Mouse (Mus musculus) CH12.LX (cell line): ENCODE measurements at regions not wholly inside any gene's neighbourhood (a gene's known extent, or its start where the extent isn't known, plus 50 kb on each side); places are given as distances from the start of the nearest gene placed in this dataset.

ENCODE experiments used
- DNase-seq: peaks from one replicate; pipeline ENCODE4 v3.0.0-alpha.2; 2013; ENCODE audit errors: extremely low read depth
- H3K27ac ChIP-seq: 2 replicates; pipeline ENCODE4 v1.5.1; 2012; ENCODE audit warnings: low read depth, mild to moderate bottlenecking, control low read depth, moderate library complexity; ENCODE audit not compliant: insufficient read depth
- H3K27me3 ChIP-seq: replicated peaks from 2 replicates; pipeline ENCODE3; 2012; ENCODE audit warnings: inconsistent platforms
- H3K36me3 ChIP-seq, 2 experiments: replicated peaks in 1 of 2; 2 replicates each; pipeline versions ENCODE3 to v1.6.1; 2012; ENCODE audit warnings: inconsistent platforms in 1 of 2, low read length in 1 of 2, mild to moderate bottlenecking in 1 of 2, mixed read lengths in 1 of 2, moderate library complexity in 1 of 2; ENCODE audit not compliant: control insufficient read depth in 1 of 2, insufficient read depth in 1 of 2
- H3K4me1 ChIP-seq, 2 experiments: 2 replicates each; pipeline ENCODE4 v1.6.1; 2012; ENCODE audit warnings: inconsistent platforms in 1 of 2, moderate library complexity in 1 of 2; ENCODE audit not compliant: insufficient read depth in 2 of 2, control insufficient read depth in 1 of 2
- H3K4me2 ChIP-seq: 2 replicates; pipeline ENCODE4 v1.6.1; 2012; ENCODE audit warnings: low read depth, mild to moderate bottlenecking, control low read depth; ENCODE audit not compliant: poor library complexity, insufficient read depth, severe bottlenecking
- H3K4me3 ChIP-seq, 3 experiments: fragments of 150-350 bp in 1 of 3; sonication (generic) in 1 of 3; replicated peaks in 1 of 3; 2 replicates each; pipeline versions ENCODE3 to v1.5.1; 2011 to 2012; ENCODE audit warnings: low read depth in 2 of 3, low read length in 2 of 3, mild to moderate bottlenecking in 2 of 3, moderate library complexity in 2 of 3, control low read depth in 1 of 3, improper control_type of control experiment in 1 of 3, inconsistent platforms in 1 of 3, mixed read lengths in 1 of 3; ENCODE audit not compliant: poor library complexity in 1 of 3
- H3K79me2 ChIP-seq: replicated peaks from 2 replicates; pipeline ENCODE4 v1.6.1; 2012; ENCODE audit warnings: mild to moderate bottlenecking, moderate library complexity; ENCODE audit not compliant: control insufficient read depth, poor library complexity, insufficient read depth, severe bottlenecking; ENCODE audit errors: extremely low read depth
- H3K9ac ChIP-seq: 2 replicates; pipeline ENCODE4 v1.6.1; 2012; ENCODE audit warnings: low read depth, mild to moderate bottlenecking, control low read depth, moderate library complexity; ENCODE audit not compliant: insufficient read depth
- H3K9me3 ChIP-seq: replicated peaks from 2 replicates; pipeline ENCODE3; 2012; ENCODE audit warnings: low read length, inconsistent platforms, mixed read lengths
- BHLHE40 ChIP-seq: IDR thresholded peaks from 2 replicates; pipeline ENCODE4 v1.6.1; 2011; ENCODE audit warnings: mild to moderate bottlenecking, low read depth, low read length, improper control_type of control experiment
- CHD1 ChIP-seq: IDR thresholded peaks from 2 replicates; pipeline ENCODE4 v1.6.1; 2012; ENCODE audit warnings: low read depth, low read length, improper control_type of control experiment, inconsistent platforms
- JUN ChIP-seq: IDR thresholded peaks from 2 replicates; pipeline ENCODE4 v1.6.1; 2011; ENCODE audit warnings: low read depth, mild to moderate bottlenecking, low read length, improper control_type of control experiment, moderate library complexity; ENCODE audit not compliant: insufficient read depth
- JUND ChIP-seq: conservative IDR thresholded peaks from 2 replicates; pipeline ENCODE4 v1.6.1; 2011; ENCODE audit warnings: low read depth, low read length, improper control_type of control experiment
- MAFK ChIP-seq: IDR thresholded peaks from 2 replicates; pipeline ENCODE4 v1.6.1; 2011; ENCODE audit warnings: low read length, improper control_type of control experiment; ENCODE audit not compliant: insufficient replicate concordance
- MAX ChIP-seq: IDR thresholded peaks from 2 replicates; pipeline ENCODE4 v1.6.1; 2011; ENCODE audit warnings: low read length, improper control_type of control experiment
- MEF2A ChIP-seq: IDR thresholded peaks from 2 replicates; pipeline ENCODE4 v1.6.1; 2014; ENCODE audit warnings: low read depth, mild to moderate bottlenecking, inconsistent platforms, low read length, improper control_type of control experiment, borderline replicate concordance
- NRF1 ChIP-seq: IDR thresholded peaks from 2 replicates; pipeline ENCODE4 v1.6.1; 2014; ENCODE audit warnings: low read depth, mild to moderate bottlenecking, inconsistent platforms, low read length, improper control_type of control experiment, moderate library complexity
- RAD21 ChIP-seq: IDR thresholded peaks from 2 replicates; pipeline ENCODE4 v1.6.1; 2011; ENCODE audit warnings: low read depth, mild to moderate bottlenecking, low read length, improper control_type of control experiment, moderate library complexity
- TBP ChIP-seq: conservative IDR thresholded peaks from 2 replicates; pipeline ENCODE4 v1.6.1; 2011; ENCODE audit warnings: low read depth, low read length, improper control_type of control experiment
- USF2 ChIP-seq: conservative IDR thresholded peaks from 2 replicates; pipeline ENCODE4 v1.6.1; 2011; ENCODE audit warnings: low read depth, low read length, improper control_type of control experiment
- ZC3H11A ChIP-seq: IDR thresholded peaks from 2 replicates; pipeline ENCODE4 v1.6.1; 2012; ENCODE audit warnings: low read depth, mild to moderate bottlenecking, inconsistent platforms, low read length, improper control_type of control experiment
- ZKSCAN1 ChIP-seq: IDR thresholded peaks from 2 replicates; pipeline ENCODE4 v1.6.1; 2012; ENCODE audit warnings: low read depth, inconsistent platforms, low read length, improper control_type of control experiment, borderline replicate concordance
- ZNF384 ChIP-seq: IDR thresholded peaks from 2 replicates; pipeline ENCODE4 v1.6.1; 2012; ENCODE audit warnings: low read depth, low read length, improper control_type of control experiment, inconsistent platforms
- dilution Hi-C: fragments of 300-500 bp; cut with MboI; formaldehyde crosslinking; loops from 2 replicates; pipeline ENCODE4 v1.14.3; 2020; ENCODE audit warnings: low sequenced_read_pairs; ENCODE audit not compliant: extremely low pct_unique_long_range_greater_than_20kb, extremely low pct_ligation_motif_present
- in situ Hi-C: fragments of 300-500 bp; cut with MboI; formaldehyde crosslinking; loops from 3 replicates; pipeline ENCODE4 v1.14.3; 2019; ENCODE audit warnings: low sequenced_read_pairs, low pct_ligation_motif_present, low pct_unique_long_range_greater_than_20kb, mixed read lengths

DNA sequence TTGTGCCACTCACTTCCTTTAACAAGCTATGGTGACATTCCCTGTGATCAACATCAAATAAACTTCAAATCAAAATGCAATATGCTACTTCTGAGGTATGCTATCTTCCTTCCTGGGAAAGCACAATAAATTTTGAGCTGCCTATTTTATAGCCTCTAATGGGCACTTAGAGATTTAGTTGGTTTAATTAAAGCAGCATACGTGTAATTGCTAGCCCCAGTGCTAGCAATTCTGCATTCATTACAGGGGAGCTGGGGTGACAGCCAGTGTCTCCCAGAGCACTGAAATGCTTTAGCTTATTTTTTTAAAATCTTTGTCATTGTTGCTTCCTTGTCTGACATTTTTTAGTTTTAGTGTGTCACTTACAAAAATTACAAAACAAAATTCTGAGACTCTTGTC lies 355.8 kb downstream of the Rnd3 start:
- H3K79me2 ChIP-seq, result no peaks in the 10 kb centered on the region
- no peak overlapping the region for H3K4me2 ChIP-seq
- TF ChIP-seq CHD1 (no peak), NRF1 (no peak), MAFK (no peak), ZC3H11A (no peak), ZNF384 (no peak), ZKSCAN1 (no peak), RAD21 (no peak), JUND (no peak), MAX (no peak)
- no peak overlapping the region for H3K27ac ChIP-seq
- H3K4me3 ChIP-seq, result no peak overlapping the region
- H3K9ac ChIP-seq, result no peak overlapping the region
- H3K36me3 ChIP-seq, result no peaks in the 10 kb centered on the region
- in situ Hi-C loops, result no loop called here
- no peaks in the 10 kb centered on the region for H3K27me3 ChIP-seq
- dilution Hi-C loops, result no loop called here
- no peaks in the 10 kb centered on the region for H3K9me3 ChIP-seq
- H3K4me1 ChIP-seq, result no peaks in the 10 kb centered on the region
- DNase-seq, result no peak

- dilution Hi-C loops, result no loop called here
- TF ChIP-seq MAX, result no peak
- no peak for TF ChIP-seq ZNF384
- no peak for TF ChIP-seq TBP
- TF ChIP-seq BHLHE40, result no peak
- TF ChIP-seq JUN, result no peak
- no peak for TF ChIP-seq ZC3H11A
- no peak for TF ChIP-seq JUND
- no peak for TF ChIP-seq MEF2A
- TF ChIP-seq USF2, result no peak
- TF ChIP-seq ZKSCAN1, result no peak
- no peak for DNase-seq
- Histone ChIP-seq H3K9ac (no peak overlapping the region), H3K4me1 (no peaks in the 10 kb centered on the region), H3K4me3 (no peak overlapping the region), H3K4me2 (0 out of 2 replicates have a peak overlapping the region, but pooled peaks have one; percentile 16), H3K27ac (no peak overlapping the region), H3K27me3 (no peaks in the 10 kb centered on the region), H3K36me3 (no peaks in the 10 kb centered on the region), H3K79me2 (no peaks in the 10 kb centered on the region), H3K9me3 (no peaks in the 10 kb centered on the region)
- in situ Hi-C loops, result no loop called here
Observed at GRCm38 (mm10) chr2:50789051-50789651, 359.8 kb downstream of the Rnd3 start.
